Mouse (Mus musculus): ENCODE data around the gene Ap3s2.

Gene Ap3s2

DNA sequence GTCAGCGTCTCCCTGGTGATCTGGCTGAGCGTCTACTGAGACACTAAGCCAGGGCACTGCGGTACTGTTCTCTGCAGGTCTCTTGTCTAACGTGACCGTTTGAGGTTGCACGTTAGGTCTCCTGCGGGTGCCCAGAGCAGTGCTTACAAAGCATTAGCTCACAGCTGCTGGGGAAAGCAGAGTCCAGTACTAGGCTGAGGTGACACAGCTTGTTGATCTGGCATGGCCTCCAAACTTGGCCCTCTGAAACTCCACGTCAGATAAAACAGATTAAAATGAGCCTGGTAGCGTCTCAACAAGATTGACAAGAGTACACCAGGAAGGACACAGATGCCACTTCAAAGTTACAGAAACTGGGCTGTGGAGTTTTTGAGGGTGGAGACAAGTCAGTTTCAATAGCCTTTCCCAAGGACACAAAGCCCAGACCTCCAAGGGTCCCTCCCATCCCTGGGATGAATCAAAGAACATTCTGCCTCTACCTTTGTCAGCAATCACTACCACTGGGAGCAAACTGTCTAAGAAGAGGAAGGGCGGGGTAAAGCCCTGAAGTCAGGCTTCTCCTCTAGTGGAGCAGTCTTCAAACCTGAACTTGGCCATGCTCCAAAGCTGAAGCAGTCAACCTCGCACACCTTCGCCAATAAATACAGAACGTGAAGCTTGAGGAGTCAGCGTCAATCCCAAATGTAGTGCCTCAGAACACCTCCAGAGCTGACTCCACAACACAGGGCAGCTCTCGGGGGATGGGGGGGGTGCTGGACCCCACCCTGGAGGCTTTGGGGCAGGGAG, 29.8 kb downstream of the Ap3s2 start:
- in situ Hi-C loops (cut with MseI, MboI), result no loop called here

DNA sequence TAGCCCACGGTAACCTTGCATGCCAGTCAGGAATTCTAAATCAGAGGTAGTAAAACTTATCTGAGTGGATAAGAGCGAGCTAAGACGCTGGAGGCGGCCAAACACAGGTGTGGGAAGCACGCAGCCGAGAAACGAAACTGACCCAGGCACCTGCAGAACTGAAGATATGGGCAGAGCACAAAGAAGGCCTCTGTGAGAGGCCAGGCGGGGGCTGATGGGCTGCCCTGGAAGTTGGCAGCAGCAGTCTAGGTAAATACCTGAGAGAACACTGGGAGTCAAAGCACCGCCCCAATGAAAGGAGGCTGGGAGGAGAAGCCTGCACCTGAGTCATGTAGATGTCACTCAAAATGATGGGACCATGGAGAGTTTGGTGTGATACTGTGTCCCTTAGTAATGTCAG, 31.8 kb downstream of the Ap3s2 start:
- in situ Hi-C loops (cut with MseI, MboI), result no loop called here

DNA sequence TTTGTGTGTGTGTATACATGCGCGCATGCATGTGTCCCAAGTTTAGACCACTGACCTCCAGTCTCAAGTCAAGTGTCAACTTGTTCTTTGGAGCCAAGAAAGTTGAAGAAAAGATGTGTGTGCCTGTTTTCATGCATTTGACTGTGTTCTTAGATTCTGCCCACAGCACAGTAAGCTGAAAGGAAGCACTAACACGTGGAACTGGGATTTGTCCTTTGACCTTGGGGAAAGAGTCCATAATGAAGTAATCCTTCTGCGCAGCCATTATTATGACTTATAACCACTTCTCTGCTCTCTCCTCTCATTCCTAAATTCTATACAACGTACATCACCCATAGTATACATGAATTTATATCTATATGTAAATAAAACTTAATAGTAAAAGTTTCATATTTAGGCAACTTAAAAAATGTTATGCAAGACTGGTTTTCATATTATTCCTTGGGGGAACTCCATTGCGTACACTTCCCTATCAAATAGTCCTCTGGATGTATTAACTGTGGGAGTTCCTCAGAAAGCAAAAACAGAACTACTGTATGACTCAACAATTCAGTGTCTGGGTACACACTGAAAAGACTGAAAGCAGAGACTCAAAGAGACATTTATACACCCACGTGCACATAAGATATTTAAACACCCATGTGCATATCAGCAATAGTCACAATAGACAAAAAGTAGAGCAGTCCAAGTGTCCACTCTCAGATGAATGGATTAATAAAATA, 36.7 kb downstream of the Ap3s2 start:
- in situ Hi-C loops (cut with MseI, MboI), result no loop called here

DNA sequence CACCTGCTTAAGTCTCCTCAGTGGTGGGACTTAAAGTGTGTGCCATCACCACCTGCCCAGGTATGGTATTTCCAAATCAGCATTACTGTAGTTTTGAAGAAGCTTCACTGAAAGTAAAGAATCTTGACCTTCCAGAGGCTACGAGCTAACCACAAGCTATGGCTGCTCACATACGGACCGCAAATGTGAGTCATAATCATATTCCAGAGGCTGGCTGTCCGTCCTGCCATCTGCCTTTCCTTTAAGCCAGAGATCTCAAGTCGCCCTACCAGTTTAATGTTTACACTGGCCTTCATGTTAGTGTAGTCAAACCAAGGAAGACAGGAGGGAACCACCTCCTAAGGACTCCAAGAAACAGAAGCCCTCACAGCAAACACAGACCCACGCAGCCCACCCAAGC, 38.5 kb downstream of the Ap3s2 start:
- in situ Hi-C loops (cut with MseI, MboI), result no loop called here

DNA sequence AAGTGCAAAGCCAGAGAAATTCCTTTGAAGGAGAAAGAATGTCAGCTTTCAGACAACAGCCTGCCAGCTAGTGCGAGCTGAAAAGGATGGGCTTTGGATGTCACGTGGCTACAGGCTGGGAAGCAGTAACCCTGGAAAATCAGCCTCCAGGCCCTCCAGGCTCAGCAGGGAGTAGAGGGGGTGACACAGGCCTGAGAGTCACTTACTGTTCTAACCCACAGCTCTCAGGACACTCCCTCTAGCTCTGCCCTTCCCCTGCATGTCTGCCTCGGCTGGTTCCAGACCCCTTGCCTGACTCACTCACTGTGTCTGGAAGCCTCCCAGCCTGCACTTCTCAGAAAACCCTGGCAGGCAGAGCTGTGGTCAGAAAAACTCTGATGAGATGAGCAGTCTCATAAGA, 39.5 kb downstream of the Ap3s2 start:
- in situ Hi-C loops (cut with MseI, MboI), result no loop called here

DNA sequence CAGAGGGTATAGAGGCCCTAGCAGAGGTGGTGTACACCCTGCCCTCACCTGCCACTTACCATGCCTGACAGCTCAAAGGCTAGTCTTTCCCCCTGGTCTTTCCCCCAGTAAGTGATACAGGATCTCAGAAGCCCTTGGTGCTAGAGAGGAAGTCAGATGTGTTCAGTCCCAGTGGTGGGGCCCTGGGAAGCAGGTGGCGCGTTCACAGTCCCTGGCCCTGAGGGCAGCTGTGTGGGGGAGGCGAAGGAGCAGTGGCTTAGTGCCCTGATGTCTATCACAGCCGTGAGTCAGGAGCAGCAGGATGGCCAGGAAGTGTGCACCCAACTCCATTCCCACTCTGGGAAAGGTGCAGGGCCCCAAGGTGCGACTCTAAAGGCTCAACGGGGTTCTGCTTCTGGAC, 40.4 kb downstream of the Ap3s2 start:
- in situ Hi-C loops (cut with MseI, MboI), result no loop called here

DNA sequence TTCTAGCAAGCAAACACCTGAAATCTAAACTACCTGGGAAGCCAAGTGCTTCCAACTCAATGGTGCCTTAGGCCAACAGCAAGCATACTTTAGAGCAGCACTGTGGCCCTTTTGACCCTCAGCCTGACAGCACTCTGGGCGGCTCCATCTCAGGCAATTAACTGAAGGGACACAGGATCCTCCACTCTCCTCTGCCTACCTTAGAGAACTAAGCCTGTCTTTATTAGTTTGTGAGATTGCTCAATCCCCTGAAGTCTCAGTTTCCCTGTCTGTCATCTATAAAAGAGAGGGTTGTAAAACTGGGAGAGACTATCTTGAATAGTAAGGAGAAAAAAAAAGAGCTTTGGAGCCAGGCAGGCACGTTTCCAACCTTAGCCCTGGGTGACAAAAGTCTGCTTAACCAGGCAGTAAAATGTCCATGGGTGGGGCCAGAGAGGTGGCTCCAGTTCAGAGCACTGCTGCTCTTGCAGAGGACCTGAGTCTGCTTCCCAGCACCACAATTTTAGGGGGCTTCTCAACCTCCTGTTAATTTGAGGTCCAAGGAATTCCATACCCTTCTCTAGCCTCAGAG, 41.9 kb downstream of the Ap3s2 start:
- in situ Hi-C loops (cut with MseI, MboI), result no loop called here

DNA sequence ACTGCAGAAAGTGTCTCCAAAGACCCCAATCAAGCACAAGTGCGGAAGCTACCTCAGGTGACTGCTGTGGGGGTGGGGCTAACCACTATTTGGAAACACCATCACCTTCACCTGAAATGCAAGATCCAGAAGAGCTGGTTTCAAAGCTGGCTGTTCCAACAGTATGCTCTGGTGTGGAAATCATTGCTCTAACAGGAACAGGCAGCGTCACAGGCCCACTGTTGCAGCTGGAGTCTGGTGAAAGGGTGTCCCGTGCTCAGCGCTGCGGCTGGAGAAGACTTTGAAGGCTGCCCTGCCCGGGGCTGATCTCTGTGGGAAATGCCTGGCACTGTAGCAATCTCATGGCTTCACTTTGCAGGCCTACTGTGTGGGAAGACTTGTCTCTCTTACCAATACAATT, 47.0 kb downstream of the Ap3s2 start:
- in situ Hi-C loops (cut with MseI, MboI), result no loop called here

DNA sequence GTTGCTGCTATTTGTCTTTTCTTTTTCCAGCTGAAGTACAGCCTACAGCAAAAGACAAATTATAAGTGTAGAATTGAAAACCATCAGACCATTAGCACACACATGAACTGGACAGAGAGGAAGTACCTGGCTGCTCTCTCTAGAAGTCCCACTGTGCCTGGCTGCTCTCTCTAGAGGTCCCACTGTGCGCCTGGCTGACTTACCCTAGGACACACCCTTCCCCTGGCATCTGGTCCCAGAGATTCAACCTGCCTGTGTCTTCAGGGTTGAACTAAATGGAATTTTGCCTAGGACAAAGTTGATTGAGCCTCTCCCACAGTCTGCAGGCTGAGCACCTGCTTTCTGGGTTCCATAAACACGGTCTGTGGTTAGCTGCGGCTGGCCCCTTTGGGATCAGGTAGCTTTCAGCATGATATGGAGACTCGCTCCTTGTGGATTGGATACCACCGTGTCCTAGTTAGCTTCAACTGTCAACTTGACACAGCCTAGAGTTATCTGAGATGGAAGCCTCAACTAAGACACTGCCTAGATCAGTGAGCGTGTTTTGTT, 48.6 kb downstream of the Ap3s2 start:
- in situ Hi-C loops (cut with MseI, MboI), result no loop called here

DNA sequence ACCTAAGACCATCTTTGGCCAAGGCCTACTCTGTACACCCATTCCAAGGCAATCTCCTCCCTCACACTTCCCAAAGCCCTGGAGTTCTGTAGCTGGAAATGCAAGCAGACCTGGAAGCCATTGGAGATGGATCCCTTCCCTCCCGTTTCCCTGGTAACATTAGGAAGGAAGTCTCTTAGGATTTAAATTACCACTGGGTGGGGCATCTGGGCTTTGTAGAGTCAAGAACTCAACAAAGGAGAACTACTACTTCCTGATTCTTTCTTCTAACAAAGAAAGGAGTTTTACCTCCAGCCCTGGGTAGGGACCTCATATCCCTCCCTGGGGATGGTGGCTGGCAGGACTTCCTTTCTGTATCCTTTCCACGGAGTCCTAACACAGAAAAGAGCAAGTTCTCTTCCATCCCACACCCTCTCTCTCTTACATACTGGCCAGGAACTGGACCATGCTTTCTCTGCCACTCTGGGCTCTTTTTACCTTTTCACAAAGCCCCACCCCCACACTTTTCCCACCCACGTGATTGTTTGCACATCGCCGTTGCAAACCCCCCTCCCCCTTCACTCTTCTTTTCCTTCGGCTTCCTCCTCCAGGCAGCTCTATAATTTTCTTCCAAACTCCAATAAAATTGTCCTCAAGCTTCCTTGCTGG, 51.3 kb downstream of the Ap3s2 start:
- in situ Hi-C loops (cut with MseI, MboI), result no loop called here

DNA sequence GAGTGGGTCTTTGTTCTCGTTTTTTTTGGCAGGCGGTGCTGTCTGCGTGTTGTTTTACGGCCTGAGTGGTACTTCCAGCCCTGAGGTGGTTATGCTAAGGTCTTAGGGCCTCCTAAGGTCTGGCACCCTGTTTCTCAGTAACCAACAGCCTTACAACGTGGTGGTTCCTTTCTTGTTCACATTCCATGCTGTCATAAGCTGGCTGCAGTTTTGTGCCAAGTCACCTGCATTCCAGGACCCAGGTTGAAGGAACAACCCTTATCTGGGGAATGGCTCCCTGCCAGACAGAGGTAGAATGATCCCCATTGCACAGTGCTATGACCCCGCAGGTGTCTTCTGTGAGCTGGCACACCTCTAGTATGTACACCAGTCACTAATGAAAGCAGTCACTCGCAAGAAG, 52.0 kb downstream of the Ap3s2 start:
- in situ Hi-C loops (cut with MseI, MboI), result no loop called here

DNA sequence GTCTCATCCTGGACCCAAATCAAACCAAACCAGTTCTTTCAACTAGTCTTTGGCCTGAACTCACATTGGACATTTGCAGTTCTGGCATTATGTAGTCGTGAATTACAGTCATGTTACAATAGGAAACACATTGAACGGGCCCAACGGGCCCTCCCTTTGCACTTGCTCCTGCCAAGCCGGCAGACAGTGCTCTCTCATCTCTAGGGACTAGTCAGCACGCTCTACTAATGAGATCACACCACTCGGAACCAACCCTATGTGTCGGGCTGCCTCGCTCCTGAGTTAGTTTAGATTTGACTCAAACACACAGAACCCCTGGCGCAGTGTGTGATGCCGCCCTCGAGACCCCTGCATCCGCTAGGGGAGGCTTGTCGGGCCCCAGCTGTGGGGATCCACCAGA, 52.6 kb downstream of the Ap3s2 start:
- in situ Hi-C loops (cut with MseI, MboI), result no loop called here

DNA sequence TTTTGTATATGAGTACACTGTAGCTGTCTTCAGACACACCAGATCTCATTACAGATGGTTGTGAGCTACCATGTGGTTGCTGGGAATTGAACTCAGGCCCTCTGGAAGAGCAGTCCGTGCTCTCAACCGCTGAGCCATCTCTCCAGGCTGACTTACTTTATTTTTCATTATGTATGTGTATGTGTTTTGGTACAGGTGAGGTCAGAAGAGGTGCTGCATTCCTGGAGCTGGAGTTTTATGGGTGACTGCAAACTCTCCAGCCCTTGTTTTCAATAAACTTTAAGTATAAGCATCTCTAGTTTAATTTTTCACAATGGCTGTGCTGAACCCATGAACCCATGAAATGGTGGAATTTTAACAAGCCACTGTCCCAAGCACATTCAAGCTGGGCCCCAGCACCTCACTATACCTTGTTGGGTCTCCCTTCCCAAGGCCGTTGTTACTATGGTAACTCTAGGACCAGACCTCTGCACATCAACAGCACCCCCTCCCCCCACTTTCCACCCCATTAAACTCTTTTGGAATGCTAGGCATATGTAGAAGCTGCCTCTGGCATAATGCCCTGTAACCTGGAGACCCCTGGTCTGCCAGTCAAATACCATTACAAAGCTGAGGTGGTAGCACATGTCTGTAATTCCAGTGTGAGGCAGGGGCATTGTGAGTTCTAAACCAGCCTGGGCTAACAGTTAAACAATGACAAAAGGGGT, 54.0 kb downstream of the Ap3s2 start:
- in situ Hi-C loops (cut with MseI, MboI), result no loop called here

DNA sequence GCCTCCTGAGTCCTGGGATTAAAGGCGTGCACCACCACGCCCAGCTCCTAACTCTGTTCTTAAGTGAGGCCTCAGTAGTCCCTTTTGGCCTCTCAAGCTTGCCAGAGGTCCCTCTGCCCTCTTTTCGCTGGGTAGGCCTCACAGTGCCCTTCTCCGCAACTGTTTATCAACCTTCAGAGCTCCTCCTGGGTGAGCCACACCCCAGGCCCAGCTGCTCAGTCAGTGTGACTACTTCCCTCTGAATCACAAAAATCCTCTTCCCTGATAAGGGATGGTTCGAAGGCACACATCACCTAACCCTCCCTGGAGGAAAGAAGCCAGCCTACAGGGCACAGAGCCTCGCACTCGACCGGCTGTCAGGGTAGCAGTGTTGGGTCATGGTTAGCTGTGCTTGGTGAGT, 58.7 kb downstream of the Ap3s2 start:
- in situ Hi-C loops (cut with MseI, MboI), result no loop called here

DNA sequence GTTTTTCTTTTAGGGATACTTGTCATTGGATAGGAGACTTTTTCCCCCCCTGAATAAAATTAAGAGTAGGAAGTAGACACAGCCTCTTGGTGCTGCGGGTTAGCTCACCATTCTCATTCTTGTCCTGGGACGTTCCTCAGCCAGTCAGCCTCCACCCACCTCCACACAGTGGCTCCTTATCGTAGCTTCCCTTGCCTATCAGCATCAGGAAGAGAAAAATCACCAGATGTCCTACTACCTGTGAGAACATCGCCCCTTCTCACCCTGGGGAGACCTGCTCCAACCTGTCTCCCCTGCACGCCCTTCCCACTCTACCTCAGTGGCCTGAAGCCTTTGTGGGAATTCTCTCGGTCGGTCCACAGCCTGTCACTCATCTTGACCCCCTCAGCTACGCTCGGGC, 59.6 kb downstream of the Ap3s2 start, which contains the start of gene Anpep:
Gene Anpep, minus strand, starts transcription at position 249 of the 400 bp plus-strand sequence.
- in situ Hi-C loops (cut with MseI, MboI), result no loop called here

DNA sequence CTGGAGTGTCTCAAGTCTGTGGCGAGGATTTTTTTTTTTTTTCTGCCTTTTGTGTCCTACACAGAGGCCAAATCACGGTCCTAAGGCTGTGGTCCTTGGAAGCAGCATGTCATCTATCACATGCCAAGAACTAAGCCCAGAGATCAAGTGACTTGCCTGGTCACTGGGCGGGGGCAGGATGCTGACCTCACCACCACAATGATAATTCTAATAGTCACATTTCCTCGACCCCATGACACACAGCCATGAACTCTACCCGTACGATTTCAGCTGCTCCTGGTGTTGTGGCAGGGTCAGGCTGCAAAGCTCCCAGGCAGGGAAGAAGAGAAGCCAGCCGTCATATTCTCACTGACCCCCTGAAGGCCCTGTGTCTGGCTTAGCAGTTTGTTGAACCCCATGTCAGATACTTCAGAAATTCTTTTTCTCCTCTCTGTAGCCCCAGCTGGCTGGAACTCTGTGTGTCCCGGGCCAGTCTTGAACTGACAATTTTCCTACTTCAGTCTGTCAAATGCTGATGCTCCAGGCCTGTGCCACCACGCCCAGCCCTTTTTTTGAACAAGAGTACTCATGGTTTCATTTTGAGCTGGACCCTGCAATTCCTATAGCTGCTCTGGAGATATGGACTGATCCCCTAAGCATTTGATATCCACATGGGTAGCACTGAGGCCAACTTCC, 61.4 kb downstream of the Ap3s2 start:
- in situ Hi-C loops (cut with MseI, MboI), result no loop called here

DNA sequence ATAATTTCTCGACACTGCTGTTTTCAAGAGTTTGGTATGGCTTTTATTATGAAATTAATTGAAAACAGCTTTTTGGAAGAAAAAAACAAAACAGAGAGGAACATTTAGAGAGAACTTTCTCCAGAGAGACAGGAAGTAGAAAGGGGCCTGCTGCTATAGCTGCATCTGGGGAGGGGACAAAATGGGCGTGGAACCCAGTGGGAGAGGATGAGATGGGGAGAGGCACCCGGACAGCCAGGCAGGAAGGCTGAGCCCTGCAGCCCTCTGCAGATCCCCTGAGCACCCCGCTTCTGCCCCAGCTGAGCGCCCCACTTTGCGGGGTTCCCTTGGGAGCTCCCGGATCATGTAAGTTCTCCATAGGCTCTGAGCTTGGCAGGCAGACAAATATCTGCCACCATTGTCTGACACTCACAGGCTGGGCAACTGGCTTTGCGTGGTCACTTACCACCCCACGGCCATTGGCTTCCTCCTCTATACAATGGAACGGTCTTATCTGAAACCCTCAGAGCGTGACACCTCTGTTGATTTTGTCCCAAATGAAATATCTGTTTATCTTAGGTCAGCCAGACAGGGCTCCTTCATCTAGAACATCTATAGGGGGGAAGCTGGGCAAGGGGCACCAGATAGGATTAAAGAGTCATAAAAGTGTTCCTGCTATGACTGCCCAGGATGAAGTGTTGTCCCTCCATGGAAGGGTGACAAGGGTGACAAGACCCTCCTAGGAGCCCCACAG, 62.1 kb downstream of the Ap3s2 start:
- in situ Hi-C loops (cut with MseI, MboI), result no loop called here

DNA sequence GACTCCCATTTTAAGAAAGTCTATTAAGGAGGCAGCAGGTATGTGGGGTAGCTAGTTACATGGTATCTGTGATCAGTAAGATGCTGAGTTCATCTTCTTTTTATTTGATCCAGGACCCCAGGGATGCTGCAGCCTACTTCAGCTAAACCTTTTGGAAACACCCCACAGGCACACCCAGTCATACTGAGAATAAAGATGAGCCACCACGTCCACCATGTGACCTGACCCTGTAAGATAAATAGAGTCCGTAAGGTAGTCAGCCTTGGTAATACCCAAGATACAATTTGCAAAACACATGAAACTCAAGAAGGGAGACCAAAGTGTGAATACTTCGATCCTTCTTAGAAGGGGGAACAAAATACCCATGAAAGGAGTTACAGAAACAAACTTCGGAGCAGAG, 64.1 kb downstream of the Ap3s2 start:
- in situ Hi-C loops (cut with MseI, MboI), result no loop called here

DNA sequence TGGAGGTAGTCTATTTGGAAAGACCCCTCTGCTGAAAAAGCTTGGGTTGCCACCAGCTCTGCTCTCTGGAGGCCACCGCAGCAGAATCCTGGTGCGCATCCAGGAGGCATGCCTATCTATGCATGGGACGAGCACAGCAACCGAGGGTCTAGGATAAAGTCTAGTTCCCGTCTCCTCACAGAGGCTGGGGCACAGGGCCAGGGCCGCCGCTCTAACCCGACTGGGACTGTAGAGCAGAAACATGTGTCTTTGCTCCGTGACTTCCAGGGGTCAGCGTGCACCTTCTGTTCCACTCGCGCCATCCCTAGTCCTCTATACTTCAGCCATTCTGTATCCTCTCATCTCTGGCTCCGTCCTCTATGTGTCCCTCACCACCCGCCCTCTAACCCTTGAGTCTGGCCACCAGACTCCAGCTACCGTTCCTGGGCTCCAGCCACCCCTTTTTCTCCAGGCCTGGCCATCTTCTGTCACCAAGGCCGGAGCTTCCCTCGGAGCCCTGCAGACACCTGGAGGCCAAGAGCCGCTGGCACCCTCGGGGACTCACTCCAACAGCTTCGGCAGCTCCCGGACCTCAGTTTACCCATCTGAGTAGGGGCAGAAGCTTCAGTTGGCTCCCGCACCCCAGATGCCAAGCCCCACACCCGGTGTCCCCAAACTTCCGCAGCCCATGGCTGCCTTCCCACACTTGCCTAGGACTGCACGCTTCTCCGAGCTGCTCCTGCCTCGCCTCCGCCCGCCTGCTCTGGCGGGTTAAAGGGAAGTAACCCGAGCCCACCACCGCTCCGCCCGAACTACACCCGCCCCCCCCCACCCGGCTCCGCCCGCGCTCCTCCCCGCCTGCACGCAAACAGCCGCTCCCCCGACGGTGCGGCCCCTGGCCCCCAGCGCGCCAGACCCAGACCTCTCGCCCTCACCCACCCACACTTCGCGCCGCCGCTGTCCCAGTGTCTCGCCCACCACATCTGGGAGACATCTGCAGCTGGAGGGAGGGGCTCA, 72.7 kb downstream of the Ap3s2 start:
- in situ Hi-C loops (cut with MseI, MboI), result no loop called here

Data from mouse trophoblast stem cell (cell line).